ENCODE assay signal across 31 mouse cellular contexts in genomic region chr1:189709001-189709400, GRCm38 (mm10). TPM values are rescaled to one million over a fixed set of nuclear protein-coding genes. Genes with fewer than 3 reads are reported as not detected.
DNase-seq lines count a peak whose midpoint lies in the region; ATAC-seq and TF ChIP-seq lines count a peak whose summit lies in the region.
"Had no signal": no experiment of that assay in that cellular context is flagged by ENCODE, and none has a peak within 500 bp of the region (broad histone marks: within the 10 kb centered on the region; RNA-seq: fewer than 3 reads in every experiment).

No protein-coding gene starts in this region.

- no peak overlapping the region for H3K4me3 ChIP-seq in intestine, embryonic 14.5 days (ENCODE audit: low read depth, low read length)
- H3K4me3 ChIP-seq in intestine, postnatal 0 days (ENCODE audit: low read depth, low read length): no peak overlapping the region
- H3K4me3 ChIP-seq in kidney, postnatal 0 days (replicated peaks; ENCODE audit: low read depth, low read length): no peak overlapping the region
- no peak overlapping the region for H3K4me3 ChIP-seq in limb, embryonic 10.5 days
- no peak overlapping the region for H3K4me3 ChIP-seq in midbrain, postnatal 0 days (ENCODE audit: low read depth, low read length)
- H3K4me3 ChIP-seq: erythroblast, embryonic 14.5 days; forebrain, embryonic 12.5 days; heart, embryonic 13.5 days; hindbrain, embryonic 10.5 days; hindbrain, embryonic 15.5 days; liver, embryonic 12.5 days; megakaryocyte, embryonic 14.5 days; midbrain, embryonic 12.5 days; neural tube, embryonic 15.5 days had no signal

- 53% methylated on average over 8 of the region's 8 CpGs for WGBS in intestine, embryonic 14.5 days
- 69% methylated on average over 8 of the region's 8 CpGs for WGBS in intestine, postnatal 0 days
- 37% methylated on average over 8 of the region's 8 CpGs for WGBS in kidney, postnatal 0 days
- WGBS in limb, embryonic 10.5 days: 77% methylated on average over 8 of the region's 8 CpGs
- 84% methylated on average over 8 of the region's 8 CpGs for WGBS in midbrain, postnatal 0 days

- ATAC-seq in intestine, embryonic 14.5 days (replicated peaks; ENCODE audit: low FRiP score, low TSS enrichment, low read depth): no peak
- no peak for ATAC-seq in intestine, postnatal 0 days
- no peak for ATAC-seq in kidney, postnatal 0 days (replicated peaks; ENCODE audit: low FRiP score, low read depth)
- ATAC-seq in midbrain, postnatal 0 days (ENCODE audit: low FRiP score): no peak
- ATAC-seq: forebrain, postnatal 0 days; inflammation-experienced regulatory T-cells, adult 6 months; liver, embryonic 12.5 days; liver, postnatal 0 days had no signal

- H3K9ac ChIP-seq in intestine, embryonic 14.5 days (ENCODE audit: low read length): no peak overlapping the region
- no peak overlapping the region for H3K9ac ChIP-seq in intestine, postnatal 0 days (ENCODE audit: low read depth, low read length)
- H3K9ac ChIP-seq in kidney, postnatal 0 days (ENCODE audit: low read depth, low read length): no peak overlapping the region
- no peak overlapping the region for H3K9ac ChIP-seq in midbrain, postnatal 0 days (replicated peaks; ENCODE audit: low read length, poor library complexity, severe bottlenecking)
- H3K9ac ChIP-seq: forebrain, embryonic 12.5 days; forebrain, postnatal 0 days; heart, embryonic 13.5 days; hindbrain, embryonic 15.5 days; liver, embryonic 12.5 days; liver, postnatal 0 days; midbrain, embryonic 12.5 days; neural tube, embryonic 15.5 days had no signal

- 0 out of 2 replicates have a peak overlapping the region, but pooled peaks have one; percentile 12 for H3K27ac ChIP-seq in intestine, embryonic 14.5 days (ENCODE audit: low read depth)
- H3K27ac ChIP-seq in intestine, postnatal 0 days (ENCODE audit: low read depth, low read length): no peak overlapping the region
- peak overlapping the region; percentile 70 for H3K27ac ChIP-seq in kidney, postnatal 0 days
- 0 out of 2 replicates have a peak overlapping the region, but pooled peaks have one; percentile 46 for H3K27ac ChIP-seq in limb, embryonic 10.5 days
- H3K27ac ChIP-seq in midbrain, postnatal 0 days (ENCODE audit: low read depth, low read length): no peak overlapping the region
- H3K27ac ChIP-seq: forebrain, embryonic 12.5 days; heart, embryonic 13.5 days; hindbrain, embryonic 10.5 days; hindbrain, embryonic 15.5 days; liver, embryonic 12.5 days; midbrain, embryonic 12.5 days; neural tube, embryonic 15.5 days had no signal

- no peak for TF ChIP-seq CTCF in intestine, postnatal 0 days (IDR thresholded peaks at IDR 0.05; ENCODE audit: low read depth)
- TF ChIP-seq CTCF in kidney, postnatal 0 days (IDR thresholded peaks at IDR 0.05; ENCODE audit: low read depth): no peak
- no peak for TF ChIP-seq CTCF in midbrain, postnatal 0 days (IDR thresholded peaks at IDR 0.05)

- peaks cover 7% of the 10 kb centered on the region for H3K4me1 ChIP-seq in intestine, embryonic 14.5 days (replicated peaks; ENCODE audit: control insufficient read depth, insufficient read depth, low read length)
- H3K4me1 ChIP-seq in intestine, postnatal 0 days (replicated peaks; ENCODE audit: control insufficient read depth, insufficient read depth, low read length): no peaks in the 10 kb centered on the region
- H3K4me1 ChIP-seq in kidney, postnatal 0 days (replicated peaks; ENCODE audit: insufficient read depth, low read length): peaks cover 29% of the 10 kb centered on the region
- peaks cover 44% of the 10 kb centered on the region for H3K4me1 ChIP-seq in limb, embryonic 10.5 days
- H3K4me1 ChIP-seq in midbrain, postnatal 0 days (ENCODE audit: insufficient read depth, low read length): no peaks in the 10 kb centered on the region
- H3K4me1 ChIP-seq: hindbrain, embryonic 15.5 days; liver, embryonic 12.5 days; neural tube, embryonic 15.5 days had no signal

- no peak for DNase-seq in intestine, embryonic 14.5 days (ENCODE audit: low spot score)
- no peak for DNase-seq in kidney, postnatal 0 days (ENCODE audit: low spot score)
- no peak for DNase-seq in kidney, adult 18-20 months
- no peak for DNase-seq in limb, embryonic 10.5 days (ENCODE audit: low spot score)
- no peak for DNase-seq in midbrain, postnatal 0 days (ENCODE audit: low spot score)
- DNase-seq in layer of hippocampus, adult 11-12 months (ENCODE audit: low spot score): no peak
- DNase-seq: adrenal gland, postnatal 10 days; cerebellum, adult 8-10 months; cerebellum, postnatal 25 days; forebrain, postnatal 0 days; heart, postnatal 10 days; kidney, postnatal 25 days; layer of hippocampus, postnatal 36 days; left cerebral cortex, postnatal 4 days; liver, postnatal 0 days; lung, postnatal 4 days; retina, postnatal 1 day; right cerebral cortex, postnatal 14 days; thymus, postnatal 14 days had no signal

- no peak overlapping the region for H3K4me2 ChIP-seq in intestine, embryonic 14.5 days (ENCODE audit: low read length)
- H3K4me2 ChIP-seq in intestine, postnatal 0 days (replicated peaks; ENCODE audit: low read depth): no peak overlapping the region
- 0 out of 2 replicates have a peak overlapping the region, but pooled peaks have one; percentile 4 for H3K4me2 ChIP-seq in kidney, postnatal 0 days (ENCODE audit: low read length)
- no peak overlapping the region for H3K4me2 ChIP-seq in midbrain, postnatal 0 days (ENCODE audit: low read depth, low read length, poor library complexity, severe bottlenecking)
- H3K4me2 ChIP-seq: forebrain, embryonic 12.5 days; heart, embryonic 13.5 days; hindbrain, embryonic 15.5 days; liver, embryonic 12.5 days; midbrain, embryonic 12.5 days; neural tube, embryonic 15.5 days had no signal

- H3K9me3 ChIP-seq in intestine, embryonic 14.5 days (ENCODE audit: control insufficient read depth, low read length): no peaks in the 10 kb centered on the region
- H3K9me3 ChIP-seq in intestine, postnatal 0 days (ENCODE audit: control insufficient read depth): no peaks in the 10 kb centered on the region
- no peaks in the 10 kb centered on the region for H3K9me3 ChIP-seq in kidney, postnatal 0 days (replicated peaks; ENCODE audit: low read length)
- H3K9me3 ChIP-seq in limb, embryonic 10.5 days (replicated peaks): no peaks in the 10 kb centered on the region
- H3K9me3 ChIP-seq in midbrain, postnatal 0 days (ENCODE audit: low read length): no peaks in the 10 kb centered on the region
- H3K9me3 ChIP-seq: forebrain, embryonic 12.5 days; heart, embryonic 13.5 days; hindbrain, embryonic 10.5 days; hindbrain, embryonic 15.5 days; liver, embryonic 12.5 days; megakaryocyte, embryonic 14.5 days; midbrain, embryonic 12.5 days; neural tube, embryonic 15.5 days had no signal

- no peaks in the 10 kb centered on the region for H3K36me3 ChIP-seq in intestine, embryonic 14.5 days (ENCODE audit: control insufficient read depth, insufficient read depth, low read length)
- no peaks in the 10 kb centered on the region for H3K36me3 ChIP-seq in intestine, postnatal 0 days (ENCODE audit: control insufficient read depth, insufficient read depth)
- H3K36me3 ChIP-seq in kidney, postnatal 0 days (ENCODE audit: insufficient read depth, low read length): no peaks in the 10 kb centered on the region
- no peaks in the 10 kb centered on the region for H3K36me3 ChIP-seq in limb, embryonic 10.5 days
- H3K36me3 ChIP-seq in midbrain, postnatal 0 days (ENCODE audit: insufficient read depth, low read length): no peaks in the 10 kb centered on the region
- H3K36me3 ChIP-seq: forebrain, embryonic 12.5 days; G1E; heart, embryonic 13.5 days; hindbrain, embryonic 10.5 days; hindbrain, embryonic 15.5 days; liver, embryonic 12.5 days; midbrain, embryonic 12.5 days; neural tube, embryonic 15.5 days had no signal

- no peaks in the 10 kb centered on the region for H3K27me3 ChIP-seq in intestine, embryonic 14.5 days (replicated peaks; ENCODE audit: control insufficient read depth, insufficient read depth, low read length)
- H3K27me3 ChIP-seq in intestine, postnatal 0 days (replicated peaks; ENCODE audit: control insufficient read depth, insufficient read depth, low read length): no peaks in the 10 kb centered on the region
- no peaks in the 10 kb centered on the region for H3K27me3 ChIP-seq in kidney, postnatal 0 days (ENCODE audit: insufficient read depth, low read length)
- H3K27me3 ChIP-seq in limb, embryonic 10.5 days (ENCODE audit: low read depth, poor library complexity, severe bottlenecking): no peaks in the 10 kb centered on the region
- H3K27me3 ChIP-seq in midbrain, postnatal 0 days (ENCODE audit: insufficient read depth, low read length): no peaks in the 10 kb centered on the region
- H3K27me3 ChIP-seq: forebrain, embryonic 12.5 days; heart, embryonic 13.5 days; hindbrain, embryonic 15.5 days; liver, embryonic 12.5 days; midbrain, embryonic 12.5 days; neural tube, embryonic 15.5 days had no signal

RNA-seq across cellular contexts. Expression of gene Ptpn14, which starts 19.1 kb away (rescaled TPM):
- 7.9 and 9.1 TPM in 2 replicates for polyA plus RNA-seq in intestine, embryonic 14.5 days (2014; fragmentation: Nextera tagmentation; extraction: Ambion mirVana)
- 1.5 and 1.9 TPM in 2 replicates for polyA plus RNA-seq in intestine, postnatal 0 days (2015; fragmentation: Nextera tagmentation; extraction: Ambion mirVana)
- 11.1 and 11.6 TPM in 2 replicates for polyA plus RNA-seq in kidney, postnatal 0 days (2015; fragmentation: Nextera tagmentation; extraction: Ambion mirVana)
- 5.4 and 6.3 TPM in 2 replicates for polyA plus RNA-seq in limb, embryonic 10.5 days (2016; fragmentation: Nextera tagmentation; extraction: Ambion mirVana)
- 5.1 and 6.5 TPM in 2 replicates for total RNA-seq in midbrain, postnatal 0 days (2014; rRNA removed)
- 1.1 and 1.2 TPM in 2 replicates for polyA plus RNA-seq in midbrain, postnatal 0 days (2015; fragmentation: Nextera tagmentation; extraction: Ambion mirVana)
- polyA plus RNA-seq: erythroblast, embryonic 14.5 days; G1E had no signal

RNA-seq across cellular contexts. Expression of gene Cenpf, which starts 21.1 kb away (rescaled TPM):
- polyA plus RNA-seq in intestine, embryonic 14.5 days (2014; fragmentation: Nextera tagmentation; extraction: Ambion mirVana): 70.6 and 80.3 TPM in 2 replicates
- 17.8 and 18.9 TPM in 2 replicates for polyA plus RNA-seq in intestine, postnatal 0 days (2015; fragmentation: Nextera tagmentation; extraction: Ambion mirVana)
- 42.1 and 42.5 TPM in 2 replicates for polyA plus RNA-seq in kidney, postnatal 0 days (2015; fragmentation: Nextera tagmentation; extraction: Ambion mirVana)
- 78.5 and 93.0 TPM in 2 replicates for polyA plus RNA-seq in limb, embryonic 10.5 days (2016; fragmentation: Nextera tagmentation; extraction: Ambion mirVana)
- total RNA-seq in midbrain, postnatal 0 days (2014; rRNA removed): 1.8 and 3.0 TPM in 2 replicates
- polyA plus RNA-seq in midbrain, postnatal 0 days (2015; fragmentation: Nextera tagmentation; extraction: Ambion mirVana): 4.3 and 6.8 TPM in 2 replicates

Comparison
In these comparisons a context has a peak if more than half of its experiments do, and no peak if none do; other contexts are left out.
1. H3K27ac ChIP-seq: peak in intestine, embryonic 14.5 days (single experiment), kidney, postnatal 0 days (single experiment) and limb, embryonic 10.5 days (single experiment); none in intestine, postnatal 0 days (single experiment) and midbrain, postnatal 0 days (single experiment).